Mouse (Mus musculus) kidney, embryonic 14.5 days (tissue): Measurements from ENCODE around the gene Pla2g4f. TPM values are rescaled to one million over a fixed set of nuclear protein-coding genes. Genes with fewer than 3 reads are reported as not detected.

Source experiments
- ATAC-seq: fragments of 200-750 bp; cut with Nextera tagmentation; 2 replicates; pipeline ENCODE4 v1.8.0; 2017; ENCODE audit warnings: moderate number of reproducible peaks, mild to moderate bottlenecking, moderate TSS enrichment, moderate library complexity; ENCODE audit not compliant: low FRiP score, low TSS enrichment
- H3K27ac ChIP-seq: fragments of 300-500 bp; sonication (generic); 2 replicates; pipeline ENCODE4 v1.5.1; 2014; ENCODE audit warnings: low read depth, mild to moderate bottlenecking, low read length, moderate library complexity, mixed read lengths
- H3K27me3 ChIP-seq: fragments of 300-500 bp; sonication (generic); 2 replicates; pipeline ENCODE4 v1.6.1; 2014; ENCODE audit warnings: mild to moderate bottlenecking, low read length; ENCODE audit not compliant: control insufficient read depth, insufficient read depth
- H3K36me3 ChIP-seq: fragments of 300-500 bp; sonication (generic); 2 replicates; pipeline ENCODE4 v1.6.1; 2014; ENCODE audit warnings: low read length, mixed read lengths; ENCODE audit not compliant: control insufficient read depth, insufficient read depth
- H3K4me1 ChIP-seq: fragments of 300-500 bp; sonication (generic); 2 replicates; pipeline ENCODE4 v1.6.1; 2014; ENCODE audit warnings: low read length, mixed read lengths; ENCODE audit not compliant: control insufficient read depth, insufficient read depth
- H3K4me2 ChIP-seq: fragments of 300-500 bp; sonication (generic); replicated peaks from 2 replicates; pipeline ENCODE4 v1.6.1; 2014; ENCODE audit warnings: low read depth, mild to moderate bottlenecking, low read length
- H3K4me3 ChIP-seq: fragments of 300-500 bp; sonication (generic); 2 replicates; pipeline ENCODE4 v1.5.1; 2014; ENCODE audit warnings: mild to moderate bottlenecking, low read length
- H3K9ac ChIP-seq: fragments of 300-500 bp; sonication (generic); 2 replicates; pipeline ENCODE4 v1.6.1; 2014; ENCODE audit warnings: low read depth, mild to moderate bottlenecking, low read length, moderate library complexity
- H3K9me3 ChIP-seq: fragments of 300-500 bp; sonication (generic); 2 replicates; pipeline ENCODE4 v1.6.1; 2016; ENCODE audit warnings: low read length; ENCODE audit not compliant: control insufficient read depth
- WGBS: fragments of 180-500 bp; shearing (Covaris S2); extraction: QIAGEN DNeasy Blood & Tissue Kit; methylation state at CpG from one replicate; pipeline ENCODE4 v1.1.7; 2014; 5-methylcytosine and 5-hydroxymethylcytosine counted together
- polyA plus RNA-seq: library from polyadenylated mRNA; unstranded; fragments of >200 nt; fragmentation: Nextera tagmentation; extraction: Ambion mirVana; gene quantifications from 2 replicates; pipeline ENCODE4 v1.2.1, GENCODE M21; 2014

Pla2g4f gene
- polyA plus RNA-seq, 1 experiment from 2014 or later: not detected

- Histone ChIP-seq H3K27ac (no peak overlapping the region), H3K9ac (no peak overlapping the region), H3K4me2 (no peak overlapping the region), H3K4me1 (no peaks in the 10 kb centered on the region), H3K4me3 (no peak overlapping the region), H3K27me3 (no peaks in the 10 kb centered on the region), H3K9me3 (no peaks in the 10 kb centered on the region), H3K36me3 (peaks cover 22% of the 10 kb centered on the region)
- 60% methylated on average over 4 of the region's 4 CpGs for WGBS
- no peak for ATAC-seq
These were observed 522 bp upstream of the Pla2g4f start for GRCm38 (mm10) chr2:120314487-120314886.

GRCm38 (mm10) chr2:120312276-120312825 lies 1.6 kb downstream of the Pla2g4f start:
- H3K4me2 ChIP-seq: no peak overlapping the region
- H3K27me3 ChIP-seq: no peaks in the 10 kb centered on the region
- H3K4me3 ChIP-seq: no peak overlapping the region
- peaks cover 9% of the 10 kb centered on the region; the same call in 1 of the 2 replicates for H3K36me3 ChIP-seq
- H3K27ac ChIP-seq: no peak overlapping the region
- H3K4me1 ChIP-seq: no peaks in the 10 kb centered on the region
- WGBS: 79% methylated on average over 7 of the region's 7 CpGs
- H3K9ac ChIP-seq: no peak overlapping the region
- no peaks in the 10 kb centered on the region for H3K9me3 ChIP-seq
- no peak for ATAC-seq

- WGBS: 19% methylated on average over 3 of the region's 3 CpGs
- no peak for ATAC-seq
- H3K4me3 ChIP-seq: no peak overlapping the region
- H3K27ac ChIP-seq: no peak overlapping the region
- H3K27me3 ChIP-seq: no peaks in the 10 kb centered on the region
- no peak overlapping the region for H3K4me2 ChIP-seq
- no peaks in the 10 kb centered on the region for H3K9me3 ChIP-seq
- H3K36me3 ChIP-seq: no peaks in the 10 kb centered on the region
- no peak overlapping the region for H3K9ac ChIP-seq
- no peaks in the 10 kb centered on the region for H3K4me1 ChIP-seq
These were observed 9.9 kb downstream of the Pla2g4f start for GRCm38 (mm10) chr2:120304113-120304512.

- Histone ChIP-seq H3K4me3 (no peak overlapping the region), H3K36me3 (no peaks in the 10 kb centered on the region), H3K9ac (no peak overlapping the region), H3K4me1 (no peaks in the 10 kb centered on the region), H3K4me2 (no peak overlapping the region), H3K27me3 (no peaks in the 10 kb centered on the region), H3K9me3 (no peaks in the 10 kb centered on the region), H3K27ac (no peak overlapping the region)
- WGBS: 93% methylated on average over 6 of the region's 6 CpGs
- ATAC-seq: no peak
These were observed 12.9 kb downstream of the Pla2g4f start for GRCm38 (mm10) chr2:120301076-120301475.

- Histone ChIP-seq H3K9me3 (no peaks in the 10 kb centered on the region), H3K9ac (no peak overlapping the region), H3K4me2 (no peak overlapping the region), H3K4me1 (no peaks in the 10 kb centered on the region), H3K4me3 (no peak overlapping the region), H3K27ac (no peak overlapping the region), H3K36me3 (no peaks in the 10 kb centered on the region), H3K27me3 (no peaks in the 10 kb centered on the region)
- WGBS: 82% methylated on average over 4 of the region's 4 CpGs
- no peak for ATAC-seq
These were observed 14.1 kb downstream of the Pla2g4f start for GRCm38 (mm10) chr2:120299866-120300265.

- no peak overlapping the region for H3K27ac ChIP-seq
- WGBS: 15% methylated on average over 2 of the region's 2 CpGs
- H3K9me3 ChIP-seq: no peaks in the 10 kb centered on the region
These were observed 17.8 kb downstream of the Pla2g4f start for GRCm38 (mm10) chr2:120296160-120296559.

GRCm38 (mm10) chr2:120291471-120292078 lies 22.4 kb downstream of the Pla2g4f start:
- H3K27ac ChIP-seq: no peak overlapping the region
- 80% methylated on average over 8 of the region's 9 CpGs for WGBS
- no peak for ATAC-seq

More at GRCm38 (mm10) chr2:120296160-120296559, 17.8 kb downstream of the Pla2g4f start:
- Histone ChIP-seq H3K4me2 (no peak overlapping the region), H3K27me3 (no peaks in the 10 kb centered on the region), H3K4me1 (no peaks in the 10 kb centered on the region), H3K4me3 (no peak overlapping the region), H3K9ac (no peak overlapping the region), H3K36me3 (no peaks in the 10 kb centered on the region)
- no peak for ATAC-seq

GRCm38 (mm10) chr2:120288995-120289394 lies 25.0 kb downstream of the Pla2g4f start, which contains the start of gene Pla2g4d:
Pla2g4d (minus strand) TSS chr2:120289197.
- ATAC-seq: no peak
- no peak within 1 kb of the TSS for H3K27ac ChIP-seq
- H3K36me3 ChIP-seq: no peaks in the 10 kb centered on the region
- no peak within 1 kb of the TSS for H3K4me2 ChIP-seq
- no peaks in the 10 kb centered on the region for H3K9me3 ChIP-seq
- H3K4me1 ChIP-seq: no peaks in the 10 kb centered on the region
- no peak within 1 kb of the TSS for H3K4me3 ChIP-seq
- H3K9ac ChIP-seq: no peak within 1 kb of the TSS
- no peaks in the 10 kb centered on the region for H3K27me3 ChIP-seq
- 67% methylated on average over 5 of the region's 5 CpGs for WGBS

More at GRCm38 (mm10) chr2:120291471-120292078, 22.4 kb downstream of the Pla2g4f start:
- Histone ChIP-seq H3K4me1 (no peaks in the 10 kb centered on the region), H3K36me3 (no peaks in the 10 kb centered on the region), H3K4me3 (no peak overlapping the region), H3K4me2 (no peak overlapping the region), H3K9me3 (no peaks in the 10 kb centered on the region), H3K27me3 (no peaks in the 10 kb centered on the region), H3K9ac (no peak overlapping the region)

GRCm38 (mm10) chr2:120288401-120288800 lies 25.6 kb downstream of the Pla2g4f start:
- H3K4me2 ChIP-seq: no peak overlapping the region
- no peaks in the 10 kb centered on the region for H3K4me1 ChIP-seq
- H3K27me3 ChIP-seq: no peaks in the 10 kb centered on the region
- H3K36me3 ChIP-seq: no peaks in the 10 kb centered on the region
- no peaks in the 10 kb centered on the region for H3K9me3 ChIP-seq
- WGBS: 78% methylated on average over 3 of the region's 3 CpGs
- H3K9ac ChIP-seq: no peak overlapping the region
- ATAC-seq: no peak
- no peak overlapping the region for H3K27ac ChIP-seq
- H3K4me3 ChIP-seq: no peak overlapping the region
